10 mouse cellular contexts compared by ENCODE assay signal in the genomic region with DNA sequence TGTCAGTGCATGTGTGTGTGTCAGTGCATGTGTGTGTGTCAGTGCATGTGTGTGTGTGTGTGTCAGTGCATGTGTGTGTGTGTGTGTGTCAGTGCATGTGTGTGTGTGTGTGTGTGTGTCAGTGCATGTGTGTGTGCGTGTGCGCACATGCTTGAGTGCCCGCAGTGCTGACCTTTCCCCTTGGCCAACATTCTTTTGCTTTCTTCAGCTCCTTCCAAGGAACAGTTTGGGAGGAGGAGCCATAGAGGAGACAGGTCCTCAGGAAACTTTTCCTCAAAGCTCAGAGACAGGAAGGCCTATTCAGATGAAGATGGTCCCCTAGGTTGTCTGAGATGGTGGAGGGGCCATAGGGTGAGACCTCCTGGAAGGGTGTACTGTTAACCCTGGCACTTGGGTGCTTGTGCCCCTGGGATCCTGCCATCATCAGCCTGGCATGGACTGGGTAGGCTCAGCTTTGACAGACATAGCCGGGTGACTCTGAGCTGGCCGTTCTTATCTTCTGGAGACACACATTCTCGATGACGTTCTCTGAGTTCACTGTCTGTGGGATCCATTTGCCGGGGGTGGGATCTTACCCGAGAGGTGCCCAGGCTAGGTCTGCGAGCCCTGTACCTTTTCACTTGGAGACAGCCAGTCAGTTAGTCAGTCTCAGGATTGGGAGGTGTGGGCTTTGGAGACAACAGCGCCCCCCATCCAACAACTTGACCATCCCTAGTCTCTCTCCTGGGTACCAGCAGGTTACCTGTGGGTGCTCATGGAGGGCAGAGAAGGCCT. TPM values are rescaled to one million over a fixed set of nuclear protein-coding genes. Genes with fewer than 3 reads are reported as not detected.
DNase-seq lines count a peak whose midpoint lies in the region; ATAC-seq and TF ChIP-seq lines count a peak whose summit lies in the region.
"Had no signal": no experiment of that assay in that cellular context is flagged by ENCODE, and none has a peak within 500 bp of the region (broad histone marks: within the 10 kb centered on the region; RNA-seq: fewer than 3 reads in every experiment).

No protein-coding gene starts in this region.

- ATAC-seq in heart, embryonic 15.5 days (replicated peaks; ENCODE audit: insufficient number of reproducible peaks, insufficient read depth, low FRiP score, low read depth): peak; percentile 12; the same call in 1 of the 2 replicates
- ATAC-seq in stomach, postnatal 0 days (ENCODE audit: low FRiP score, low TSS enrichment): 0 out of 2 replicates have a peak, but pooled peaks have one; percentile 2
- ATAC-seq in midbrain, embryonic 13.5 days: no peak

- H3K36me3 ChIP-seq in testis, adult 2 months (ENCODE audit: control insufficient read depth, insufficient read depth, low read length): no peaks in the 10 kb centered on the region
- H3K36me3 ChIP-seq in heart, embryonic 15.5 days: peaks cover under 1% of the 10 kb centered on the region; the same call in 1 of the 2 replicates
- peaks cover 3% of the 10 kb centered on the region; the same call in 1 of the 2 replicates for H3K36me3 ChIP-seq in stomach, postnatal 0 days (ENCODE audit: control insufficient read depth, insufficient read depth, low read length)
- H3K36me3 ChIP-seq in midbrain, embryonic 13.5 days: 0 out of 2 replicates have a peak, but pooled peaks cover under 1% of the 10 kb centered on the region

- WGBS in heart, embryonic 15.5 days: 53% methylated on average over 11 of the region's 11 CpGs
- 51% methylated on average over 11 of the region's 11 CpGs for WGBS in stomach, postnatal 0 days
- 94% methylated on average over 11 of the region's 11 CpGs for WGBS in midbrain, embryonic 13.5 days

- peak overlapping the region; percentile 51 for H3K4me2 ChIP-seq in heart, embryonic 15.5 days
- H3K4me2 ChIP-seq in stomach, postnatal 0 days (replicated peaks; ENCODE audit: low read depth): peak overlapping the region; percentile 20; the same call in 1 of the 2 replicates
- H3K4me2 ChIP-seq in midbrain, embryonic 13.5 days (replicated peaks): no peak overlapping the region

- TF ChIP-seq POLR2A in testis, adult 2 months (IDR thresholded peaks at IDR 0.05; ENCODE audit: control insufficient read depth, low read depth, low read length): no peak

- peak overlapping the region; percentile 60 for H3K27ac ChIP-seq in testis, adult 2 months (ENCODE audit: control insufficient read depth, insufficient read depth, low read depth, low read length)
- peak overlapping the region; percentile 92 for H3K27ac ChIP-seq in heart, embryonic 15.5 days
- peak overlapping the region; percentile 88 for H3K27ac ChIP-seq in stomach, postnatal 0 days (replicated peaks)
- no peak overlapping the region for H3K27ac ChIP-seq in layer of hippocampus, adult 2 months
- no peak overlapping the region for H3K27ac ChIP-seq in midbrain, embryonic 13.5 days

- no peak overlapping the region for H3K4me3 ChIP-seq in testis, adult 2 months (ENCODE audit: control insufficient read depth, low read depth, low read length)
- H3K4me3 ChIP-seq in heart, embryonic 15.5 days: no peak overlapping the region
- H3K4me3 ChIP-seq in stomach, postnatal 0 days (ENCODE audit: low read depth, low read length): no peak overlapping the region
- H3K4me3 ChIP-seq in layer of hippocampus, adult 2 months: no peak overlapping the region
- H3K4me3 ChIP-seq in midbrain, embryonic 13.5 days (replicated peaks): no peak overlapping the region
- H3K4me3 ChIP-seq: myocyte had no signal

- DNase-seq in testis, postnatal 14 days (ENCODE audit: low spot score): no peak
- DNase-seq in kidney, postnatal 14 days: peak; percentile 62
- no peak for DNase-seq in stomach, postnatal 0 days (ENCODE audit: low spot score)
- no peak for DNase-seq in layer of hippocampus, adult 2 months (ENCODE audit: low spot score in 2 of 2)
- no peak for DNase-seq in frontal cortex, postnatal 10 days (ENCODE audit: low spot score in 2 of 2)
- DNase-seq: thymus, postnatal 4 days had no signal

- no peaks in the 10 kb centered on the region for H3K27me3 ChIP-seq in testis, adult 2 months (ENCODE audit: control insufficient read depth, insufficient read depth, low read length)
- no peaks in the 10 kb centered on the region for H3K27me3 ChIP-seq in heart, embryonic 15.5 days
- H3K27me3 ChIP-seq in stomach, postnatal 0 days (ENCODE audit: control insufficient read depth, insufficient read depth, low read length): no peaks in the 10 kb centered on the region
- H3K27me3 ChIP-seq in midbrain, embryonic 13.5 days: no peaks in the 10 kb centered on the region

- H3K9me3 ChIP-seq in heart, embryonic 15.5 days (replicated peaks): no peaks in the 10 kb centered on the region
- H3K9me3 ChIP-seq in stomach, postnatal 0 days (ENCODE audit: control insufficient read depth, low read length): no peaks in the 10 kb centered on the region
- no peaks in the 10 kb centered on the region for H3K9me3 ChIP-seq in midbrain, embryonic 13.5 days

- peak overlapping the region; percentile 31; the same call in 1 of the 2 replicates for H3K9ac ChIP-seq in heart, embryonic 15.5 days
- H3K9ac ChIP-seq in stomach, postnatal 0 days (ENCODE audit: low read length): peak overlapping the region; percentile 43; the same call in 1 of the 2 replicates
- H3K9ac ChIP-seq in midbrain, embryonic 13.5 days (replicated peaks): no peak overlapping the region

- peaks cover 6% of the 10 kb centered on the region for H3K4me1 ChIP-seq in testis, adult 2 months (ENCODE audit: control insufficient read depth, insufficient read depth, low read length)
- peaks cover 50% of the 10 kb centered on the region for H3K4me1 ChIP-seq in heart, embryonic 15.5 days (replicated peaks)
- peaks cover 12% of the 10 kb centered on the region; the same call in 1 of the 2 replicates for H3K4me1 ChIP-seq in stomach, postnatal 0 days (replicated peaks; ENCODE audit: control insufficient read depth, insufficient read depth)
- no peaks in the 10 kb centered on the region for H3K4me1 ChIP-seq in midbrain, embryonic 13.5 days (replicated peaks)

- TF ChIP-seq EP300 in stomach, postnatal 0 days (optimal IDR thresholded peaks at IDR 0.05): no peak

- no peak for TF ChIP-seq CTCF in testis, adult 2 months (IDR thresholded peaks at IDR 0.05; ENCODE audit: control insufficient read depth, insufficient read depth, insufficient replicate concordance, low read depth, low read length)
- peak; percentile 25; the same call in 1 of the 2 replicates for TF ChIP-seq CTCF in stomach, postnatal 0 days (IDR thresholded peaks at IDR 0.05; ENCODE audit: low read depth)
- no peak for TF ChIP-seq CTCF in layer of hippocampus, adult 2 months (conservative IDR thresholded peaks at IDR 0.05)

RNA-seq across cellular contexts. Expression of gene Cish, which starts 11.5 kb away (rescaled TPM):
- 2.7 and 3.8 TPM in 2 replicates for polyA plus RNA-seq in testis, adult 2 months (2012; rRNA removed)
- polyA plus RNA-seq in heart, embryonic 15.5 days (2015; fragmentation: Nextera tagmentation; extraction: Ambion mirVana): 31.1 and 36.3 TPM in 2 replicates
- polyA plus RNA-seq in stomach, postnatal 0 days (2015; fragmentation: Nextera tagmentation; extraction: Ambion mirVana): 30.8 and 32.2 TPM in 2 replicates
- total RNA-seq in layer of hippocampus, adult 2 months (2021): 1 to 10 TPM; 3.0 to 3.7 TPM
- 6.3 and 6.6 TPM in 2 replicates for polyA plus RNA-seq in midbrain, embryonic 13.5 days (2015; fragmentation: Nextera tagmentation; extraction: Ambion mirVana)

RNA-seq across cellular contexts. Expression of gene Mapkapk3, which starts 17.6 kb away (rescaled TPM):
- 4.1 and 5.2 TPM in 2 replicates for polyA plus RNA-seq in testis, adult 2 months (2012; rRNA removed)
- 6.9 and 12.9 TPM in 2 replicates for polyA plus RNA-seq in heart, embryonic 15.5 days (2015; fragmentation: Nextera tagmentation; extraction: Ambion mirVana)
- 32.0 and 37.4 TPM in 2 replicates for polyA plus RNA-seq in stomach, postnatal 0 days (2015; fragmentation: Nextera tagmentation; extraction: Ambion mirVana)
- 1 to 10 TPM; 2.2 to 2.3 TPM for total RNA-seq in layer of hippocampus, adult 2 months (2021)
- 1.7 and 1.9 TPM in 2 replicates for polyA plus RNA-seq in midbrain, embryonic 13.5 days (2015; fragmentation: Nextera tagmentation; extraction: Ambion mirVana)

RNA-seq across cellular contexts. Expression of gene Hemk1, which starts 30.9 kb away (rescaled TPM):
- 22.0 TPM in 2 replicates for polyA plus RNA-seq in testis, adult 2 months (2012; rRNA removed)
- 11.2 and 11.8 TPM in 2 replicates for polyA plus RNA-seq in heart, embryonic 15.5 days (2015; fragmentation: Nextera tagmentation; extraction: Ambion mirVana)
- 5.3 and 6.7 TPM in 2 replicates for polyA plus RNA-seq in stomach, postnatal 0 days (2015; fragmentation: Nextera tagmentation; extraction: Ambion mirVana)
- 10 to 100 TPM; 15.9 to 21.4 TPM for total RNA-seq in layer of hippocampus, adult 2 months (2021)
- 17.5 and 18.1 TPM in 2 replicates for polyA plus RNA-seq in midbrain, embryonic 13.5 days (2015; fragmentation: Nextera tagmentation; extraction: Ambion mirVana)

RNA-seq across cellular contexts. Expression of gene 6430571L13Rik, which starts 33.1 kb away (rescaled TPM):
- 0.40 and 0.53 TPM in 2 replicates for polyA plus RNA-seq in testis, adult 2 months (2012; rRNA removed)
- 0.90 and 1.1 TPM in 2 replicates for polyA plus RNA-seq in heart, embryonic 15.5 days (2015; fragmentation: Nextera tagmentation; extraction: Ambion mirVana)
- 0.63 and 0.73 TPM in 2 replicates for polyA plus RNA-seq in stomach, postnatal 0 days (2015; fragmentation: Nextera tagmentation; extraction: Ambion mirVana)
- 1 to 10 TPM; 2.5 to 2.9 TPM for total RNA-seq in layer of hippocampus, adult 2 months (2021)
- polyA plus RNA-seq in midbrain, embryonic 13.5 days (2015; fragmentation: Nextera tagmentation; extraction: Ambion mirVana): 6.4 and 8.2 TPM in 2 replicates

Comparison
In these comparisons a context has a peak if more than half of its experiments do, and no peak if none do; other contexts are left out.
1. H3K27ac ChIP-seq: peak in testis, adult 2 months (single experiment), heart, embryonic 15.5 days (single experiment) and stomach, postnatal 0 days (single experiment); none in layer of hippocampus, adult 2 months (single experiment) and midbrain, embryonic 13.5 days (single experiment).